Mouse (Mus musculus): ENCODE measurements at regions not wholly inside any gene's neighbourhood (a gene's known extent, or its start where the extent isn't known, plus 50 kb on each side); places are given as distances from the start of the nearest gene placed in this dataset.

GRCm38 (mm10) chr9:113283244-113283643 lies 424.8 kb downstream of the Pdcd6ip start:
- no peak overlapping the region for H3K4me3 ChIP-seq (ENCODE audit: low read depth, low read length)
- H3K27me3 ChIP-seq (replicated peaks; ENCODE audit: control insufficient read depth, insufficient read depth, low read length), result no peaks in the 10 kb centered on the region
- H3K4me2 ChIP-seq (ENCODE audit: low read length), result no peak overlapping the region
- WGBS, result 64% methylated on average over 1 of the region's 1 CpGs
- no peak overlapping the region for H3K9ac ChIP-seq (ENCODE audit: low read length)
- no peak for ATAC-seq
- H3K9me3 ChIP-seq (replicated peaks; ENCODE audit: control insufficient read depth, low read length), result no peaks in the 10 kb centered on the region
- H3K36me3 ChIP-seq (ENCODE audit: control insufficient read depth, insufficient read depth, low read length), result no peaks in the 10 kb centered on the region
- DNase-seq (ENCODE audit: low spot score), result no peak
- H3K27ac ChIP-seq (ENCODE audit: low read depth, low read length), result no peak overlapping the region
- H3K4me1 ChIP-seq (ENCODE audit: control insufficient read depth, insufficient read depth, low read length), result no peaks in the 10 kb centered on the region

- no peak overlapping the region for H3K4me2 ChIP-seq (ENCODE audit: low read length)
- 0 out of 2 replicates have a peak overlapping the region, but pooled peaks have one; percentile 2 for H3K27ac ChIP-seq (ENCODE audit: low read depth, low read length)
- ATAC-seq, result peak; percentile 69
- 21% methylated on average over 4 of the region's 4 CpGs for WGBS
- 0 out of 2 replicates have a peak, but pooled peaks cover 4% of the 10 kb centered on the region for H3K4me1 ChIP-seq (ENCODE audit: control insufficient read depth, insufficient read depth, low read length)
- H3K4me3 ChIP-seq (ENCODE audit: low read depth, low read length), result no peak overlapping the region
- no peaks in the 10 kb centered on the region for H3K27me3 ChIP-seq (replicated peaks; ENCODE audit: control insufficient read depth, insufficient read depth, low read length)
- DNase-seq (ENCODE audit: low spot score), result peak; percentile 82
- H3K36me3 ChIP-seq (ENCODE audit: control insufficient read depth, insufficient read depth, low read length), result no peaks in the 10 kb centered on the region
- no peaks in the 10 kb centered on the region for H3K9me3 ChIP-seq (replicated peaks; ENCODE audit: control insufficient read depth, low read length)
- H3K9ac ChIP-seq (ENCODE audit: low read length), result no peak overlapping the region
Measured at GRCm38 (mm10) chr9:113270595-113270994, 437.5 kb downstream of the Pdcd6ip start.

DNA sequence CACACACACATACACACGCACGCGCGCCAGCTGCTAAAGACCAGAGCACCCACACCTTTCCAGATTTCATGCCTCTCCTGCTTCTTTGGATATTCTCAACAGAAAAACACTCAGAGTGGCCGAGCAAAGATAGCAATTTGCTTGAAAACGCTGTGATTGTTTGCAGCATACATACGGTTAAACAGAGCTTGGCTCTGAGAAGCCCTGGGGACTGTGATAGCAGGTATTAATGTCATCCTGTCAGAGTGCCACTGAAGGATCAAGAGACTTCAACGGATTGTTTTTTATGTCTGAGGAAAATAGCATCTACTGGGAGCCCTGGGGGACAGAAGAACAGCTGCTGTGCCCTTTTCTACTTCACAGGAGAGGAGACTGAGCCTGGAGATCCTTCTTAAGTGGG lies 440.4 kb downstream of the Pdcd6ip start:
- H3K9ac ChIP-seq (ENCODE audit: low read length), result no peak overlapping the region
- ATAC-seq, result no peak
- no peak for DNase-seq (ENCODE audit: low spot score)
- no peaks in the 10 kb centered on the region for H3K36me3 ChIP-seq (ENCODE audit: control insufficient read depth, insufficient read depth, low read length)
- no peak overlapping the region for H3K4me3 ChIP-seq (ENCODE audit: low read depth, low read length)
- H3K4me2 ChIP-seq (ENCODE audit: low read length), result no peak overlapping the region
- no peaks in the 10 kb centered on the region for H3K9me3 ChIP-seq (replicated peaks; ENCODE audit: control insufficient read depth, low read length)
- 0 out of 2 replicates have a peak, but pooled peaks cover 4% of the 10 kb centered on the region for H3K4me1 ChIP-seq (ENCODE audit: control insufficient read depth, insufficient read depth, low read length)
- no peaks in the 10 kb centered on the region for H3K27me3 ChIP-seq (replicated peaks; ENCODE audit: control insufficient read depth, insufficient read depth, low read length)
- 69% methylated on average over 8 of the region's 8 CpGs for WGBS
- no peak overlapping the region for H3K27ac ChIP-seq (ENCODE audit: low read depth, low read length)

- no peak for ATAC-seq
- DNase-seq (ENCODE audit: low spot score), result no peak
- H3K4me2 ChIP-seq (ENCODE audit: low read length), result no peak overlapping the region
- no peak overlapping the region for H3K4me3 ChIP-seq (ENCODE audit: low read depth, low read length)
- no peaks in the 10 kb centered on the region for H3K36me3 ChIP-seq (ENCODE audit: control insufficient read depth, insufficient read depth, low read length)
- WGBS, result 91% methylated on average over 6 of the region's 6 CpGs
- H3K9ac ChIP-seq (ENCODE audit: low read length), result no peak overlapping the region
- no peaks in the 10 kb centered on the region for H3K9me3 ChIP-seq (replicated peaks; ENCODE audit: control insufficient read depth, low read length)
- H3K27ac ChIP-seq (ENCODE audit: low read depth, low read length), result no peak overlapping the region
- H3K4me1 ChIP-seq (ENCODE audit: control insufficient read depth, insufficient read depth, low read length), result no peaks in the 10 kb centered on the region
- no peaks in the 10 kb centered on the region for H3K27me3 ChIP-seq (replicated peaks; ENCODE audit: control insufficient read depth, insufficient read depth, low read length)
Measured at GRCm38 (mm10) chr9:113263636-113264035, 444.4 kb downstream of the Pdcd6ip start.

DNA sequence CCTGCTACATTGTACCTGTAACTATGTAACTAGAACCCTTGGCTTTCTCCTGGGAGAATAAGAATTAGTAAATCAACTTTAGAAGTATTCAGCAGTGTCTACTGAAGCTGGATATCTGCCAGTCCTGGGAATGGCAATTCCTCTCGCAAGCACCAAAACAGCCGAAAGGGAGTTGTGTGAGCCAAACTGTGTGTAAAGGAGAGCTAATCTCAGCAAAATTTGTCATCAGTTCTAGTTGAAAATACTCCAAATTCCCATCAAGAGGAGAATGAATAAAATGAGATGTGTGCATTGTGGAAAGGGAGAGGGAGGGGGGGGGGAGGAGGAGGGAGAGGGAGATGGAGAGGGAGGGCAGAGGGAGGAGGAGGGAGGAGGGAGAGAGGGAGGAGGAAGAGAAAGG lies 447.8 kb downstream of the Pdcd6ip start:
- Histone ChIP-seq H3K27me3 (replicated peaks; ENCODE audit: control insufficient read depth, insufficient read depth, low read length) (no peaks in the 10 kb centered on the region), H3K27ac (ENCODE audit: low read depth, low read length) (no peak overlapping the region), H3K36me3 (ENCODE audit: control insufficient read depth, insufficient read depth, low read length) (no peaks in the 10 kb centered on the region), H3K9ac (ENCODE audit: low read length) (no peak overlapping the region), H3K4me2 (ENCODE audit: low read length) (no peak overlapping the region), H3K4me3 (ENCODE audit: low read depth, low read length) (no peak overlapping the region), H3K9me3 (replicated peaks; ENCODE audit: control insufficient read depth, low read length) (no peaks in the 10 kb centered on the region), H3K4me1 (ENCODE audit: control insufficient read depth, insufficient read depth, low read length) (no peaks in the 10 kb centered on the region)
- 46% methylated on average over 2 of the region's 2 CpGs for WGBS
- DNase-seq (ENCODE audit: low spot score), result peak; percentile 55
- ATAC-seq, result no peak

GRCm38 (mm10) chr9:113258556-113258955 lies 449.5 kb downstream of the Pdcd6ip start:
- 87% methylated on average over 2 of the region's 2 CpGs for WGBS
- H3K9me3 ChIP-seq (replicated peaks; ENCODE audit: control insufficient read depth, low read length), result no peaks in the 10 kb centered on the region
- no peak overlapping the region for H3K4me2 ChIP-seq (ENCODE audit: low read length)
- no peak overlapping the region for H3K9ac ChIP-seq (ENCODE audit: low read length)
- DNase-seq (ENCODE audit: low spot score) (no peak), ATAC-seq (no peak)
- H3K4me1 ChIP-seq (ENCODE audit: control insufficient read depth, insufficient read depth, low read length), result no peaks in the 10 kb centered on the region
- no peak overlapping the region for H3K4me3 ChIP-seq (ENCODE audit: low read depth, low read length)
- no peaks in the 10 kb centered on the region for H3K36me3 ChIP-seq (ENCODE audit: control insufficient read depth, insufficient read depth, low read length)
- no peaks in the 10 kb centered on the region for H3K27me3 ChIP-seq (replicated peaks; ENCODE audit: control insufficient read depth, insufficient read depth, low read length)
- H3K27ac ChIP-seq (ENCODE audit: low read depth, low read length), result no peak overlapping the region

DNA sequence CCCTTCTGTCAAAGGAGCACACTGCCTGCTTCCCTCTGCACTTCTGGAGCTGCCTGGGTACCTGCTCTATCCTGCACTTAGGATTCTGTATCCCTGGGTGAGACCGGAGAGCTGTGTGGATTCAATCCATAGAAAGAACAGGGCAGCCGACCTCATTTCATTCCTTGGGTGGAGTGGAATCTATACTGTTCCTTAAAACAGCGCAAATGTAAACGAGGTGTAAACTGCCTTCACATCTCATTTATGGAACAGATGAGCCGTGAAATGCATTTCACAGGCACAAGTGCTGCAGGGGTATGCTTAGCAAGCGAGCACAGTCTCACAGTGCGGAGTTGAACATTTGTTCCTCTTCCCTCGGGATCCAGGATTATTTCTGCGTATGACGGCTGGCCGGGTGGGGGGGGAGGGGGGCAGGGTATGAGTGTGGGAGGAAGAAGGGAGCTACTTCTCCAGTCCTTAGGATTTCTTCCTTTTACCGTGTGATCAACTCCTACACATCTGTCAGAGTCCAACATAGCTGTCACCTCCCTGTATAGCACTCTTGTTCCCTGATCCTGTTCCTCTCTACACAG lies 459.3 kb downstream of the Pdcd6ip start:
- ATAC-seq, result peak; percentile 63; the same call in 1 of the 2 replicates
- peak overlapping the region; percentile 73; the same call in 1 of the 2 replicates for H3K27ac ChIP-seq (ENCODE audit: low read depth, low read length)

GRCm38 (mm10) chr9:113247950-113248349 lies 460.1 kb downstream of the Pdcd6ip start:
- no peaks in the 10 kb centered on the region for H3K27me3 ChIP-seq (replicated peaks; ENCODE audit: control insufficient read depth, insufficient read depth, low read length)
- H3K9ac ChIP-seq (ENCODE audit: low read length), result no peak overlapping the region
- DNase-seq (ENCODE audit: low spot score), result no peak
- no peaks in the 10 kb centered on the region for H3K36me3 ChIP-seq (ENCODE audit: control insufficient read depth, insufficient read depth, low read length)
- no peaks in the 10 kb centered on the region for H3K9me3 ChIP-seq (replicated peaks; ENCODE audit: control insufficient read depth, low read length)
- H3K4me2 ChIP-seq (ENCODE audit: low read length), result no peak overlapping the region
- H3K27ac ChIP-seq (ENCODE audit: low read depth, low read length), result peak overlapping the region; percentile 73; the same call in 1 of the 2 replicates
- WGBS, result 52% methylated on average over 5 of the region's 5 CpGs
- H3K4me3 ChIP-seq (ENCODE audit: low read depth, low read length), result no peak overlapping the region
- no peak for ATAC-seq
- no peaks in the 10 kb centered on the region for H3K4me1 ChIP-seq (ENCODE audit: control insufficient read depth, insufficient read depth, low read length)

More for the DNA sequence above, 459.3 kb downstream of the Pdcd6ip start:
- Histone ChIP-seq H3K9me3 (replicated peaks; ENCODE audit: control insufficient read depth, low read length) (no peaks in the 10 kb centered on the region), H3K9ac (ENCODE audit: low read length) (no peak overlapping the region), H3K4me1 (ENCODE audit: control insufficient read depth, insufficient read depth, low read length) (no peaks in the 10 kb centered on the region), H3K4me2 (ENCODE audit: low read length) (no peak overlapping the region), H3K36me3 (ENCODE audit: control insufficient read depth, insufficient read depth, low read length) (no peaks in the 10 kb centered on the region), H3K27me3 (replicated peaks; ENCODE audit: control insufficient read depth, insufficient read depth, low read length) (no peaks in the 10 kb centered on the region), H3K4me3 (ENCODE audit: low read depth, low read length) (no peak overlapping the region)
- peak; percentile 72 for DNase-seq (ENCODE audit: low spot score)
- 43% methylated on average over 12 of the region's 12 CpGs for WGBS

DNA sequence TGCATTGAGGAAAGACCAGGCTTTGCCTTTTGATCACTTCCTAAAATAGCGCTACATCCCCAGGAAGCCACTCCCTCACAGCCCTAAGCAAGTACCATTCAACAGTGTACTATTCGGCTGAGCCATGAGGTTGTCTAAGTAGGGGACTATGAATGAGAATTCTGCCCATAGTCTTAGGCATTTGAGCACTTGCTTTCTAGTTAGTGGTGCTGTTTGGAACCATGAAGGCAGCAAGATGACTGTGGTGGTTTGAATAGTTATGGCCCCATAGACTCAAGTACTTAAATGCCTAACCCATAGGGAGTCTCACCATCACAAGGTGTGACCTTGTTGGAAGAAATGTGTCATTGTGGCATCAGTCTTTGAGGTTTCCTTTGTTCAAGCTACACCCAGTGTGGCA lies 464.2 kb downstream of the Pdcd6ip start:
- Histone ChIP-seq H3K4me1 (ENCODE audit: control insufficient read depth, insufficient read depth, low read length) (no peaks in the 10 kb centered on the region), H3K4me3 (ENCODE audit: low read depth, low read length) (no peak overlapping the region), H3K36me3 (ENCODE audit: control insufficient read depth, insufficient read depth, low read length) (no peaks in the 10 kb centered on the region), H3K27me3 (replicated peaks; ENCODE audit: control insufficient read depth, insufficient read depth, low read length) (no peaks in the 10 kb centered on the region), H3K27ac (ENCODE audit: low read depth, low read length) (no peak overlapping the region), H3K9ac (ENCODE audit: low read length) (no peak overlapping the region), H3K9me3 (replicated peaks; ENCODE audit: control insufficient read depth, low read length) (no peaks in the 10 kb centered on the region), H3K4me2 (ENCODE audit: low read length) (no peak overlapping the region)
- 89% methylated on average over 2 of the region's 2 CpGs for WGBS
- ATAC-seq, result no peak
- DNase-seq (ENCODE audit: low spot score), result no peak
